Mouse (Mus musculus) midbrain, embryonic 13.5 days (tissue): ENCODE data around the gene Cstf2. TPM values are rescaled to one million over a fixed set of nuclear protein-coding genes. Genes with fewer than 3 reads are reported as not detected.

Experiments
- ATAC-seq: fragments of 200-750 bp; cut with Nextera tagmentation; 2 replicates; pipeline ENCODE4 v1.8.0; 2017; ENCODE audit warnings: mild to moderate bottlenecking, moderate TSS enrichment, moderate library complexity
- H3K27ac ChIP-seq: fragments of 300-500 bp; sonication (generic); 2 replicates; pipeline ENCODE4 v1.5.1; 2015; ENCODE audit warnings: inconsistent platforms, mild to moderate bottlenecking, moderate library complexity
- H3K27me3 ChIP-seq: fragments of 300-500 bp; sonication (generic); 2 replicates; pipeline ENCODE4 v1.6.1; 2015; ENCODE audit warnings: mild to moderate bottlenecking, inconsistent platforms
- H3K36me3 ChIP-seq: fragments of 300-500 bp; sonication (generic); 2 replicates; pipeline ENCODE4 v1.6.1; 2015; ENCODE audit warnings: mild to moderate bottlenecking, inconsistent platforms
- H3K4me1 ChIP-seq: fragments of 300-500 bp; sonication (generic); replicated peaks from 2 replicates; pipeline ENCODE4 v1.6.1; 2015; ENCODE audit warnings: inconsistent platforms
- H3K4me2 ChIP-seq: fragments of 300-500 bp; sonication (generic); replicated peaks from 2 replicates; pipeline ENCODE4 v1.6.1; 2015; ENCODE audit warnings: moderate library complexity, mild to moderate bottlenecking, inconsistent platforms
- H3K4me3 ChIP-seq: fragments of 300-500 bp; sonication (generic); replicated peaks from 2 replicates; pipeline ENCODE4 v1.5.1; 2015; ENCODE audit warnings: mild to moderate bottlenecking, inconsistent platforms
- H3K9ac ChIP-seq: fragments of 300-500 bp; sonication (generic); replicated peaks from 2 replicates; pipeline ENCODE4 v1.6.1; 2015; ENCODE audit warnings: mild to moderate bottlenecking, inconsistent platforms
- H3K9me3 ChIP-seq: fragments of 300-500 bp; sonication (generic); 2 replicates; pipeline ENCODE4 v1.6.1; 2016; ENCODE audit warnings: mild to moderate bottlenecking, inconsistent platforms
- WGBS: fragments of 180-500 bp; shearing (Covaris S2); methylation state at CpG from one replicate; pipeline ENCODE4 v1.1.7; 2015; 5-methylcytosine and 5-hydroxymethylcytosine counted together
- polyA plus RNA-seq: library from polyadenylated mRNA; unstranded; fragments of >200 nt; fragmentation: Nextera tagmentation; extraction: Ambion mirVana; gene quantifications from 2 replicates; pipeline ENCODE4 v1.2.1, GENCODE M21; 2015

Cstf2 gene
- 65.8 and 66.8 TPM in 2 replicates for polyA plus RNA-seq

DNA sequence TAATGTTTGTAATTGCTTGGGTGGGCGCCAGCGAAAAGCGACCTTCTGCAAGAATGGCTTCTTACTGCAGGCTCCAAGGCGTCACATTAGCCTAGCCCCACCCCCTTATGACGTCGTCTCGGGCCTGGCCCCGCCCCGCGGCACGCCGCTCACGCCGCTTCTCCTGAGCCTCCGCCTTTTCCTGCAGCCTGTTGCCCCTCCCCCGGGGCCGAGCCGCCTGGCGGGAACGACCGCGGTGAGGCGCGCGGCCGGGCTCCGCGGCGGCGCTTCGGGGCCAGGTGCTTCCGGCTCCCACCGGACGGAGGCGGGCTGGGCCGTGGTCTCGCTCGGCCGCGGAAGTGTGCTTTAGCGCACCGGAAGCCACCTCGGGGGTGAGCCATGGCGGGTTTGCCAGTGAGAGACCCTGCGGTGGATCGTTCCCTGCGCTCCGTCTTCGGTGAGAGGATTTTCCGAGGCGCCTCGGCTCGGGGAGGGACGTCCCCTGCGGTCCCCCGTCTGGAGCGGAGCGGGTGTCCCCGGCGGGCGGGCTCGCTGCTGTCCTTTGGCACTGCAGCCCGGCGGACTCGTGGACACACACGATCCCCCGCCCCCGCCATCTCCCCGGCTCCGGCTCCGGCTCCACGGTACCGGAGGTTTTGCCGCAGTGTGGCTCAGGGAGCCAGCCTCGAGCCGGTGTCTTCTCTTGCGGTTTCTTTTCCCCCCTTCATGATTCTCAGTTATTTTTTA is at the start of gene Cstf2:
Cstf2 (plus strand) TSS at position 201 of the 726 bp plus-strand sequence.
- peaks cover 9% of the 10 kb centered on the region; the same call in 1 of the 2 replicates for H3K4me1 ChIP-seq
- ATAC-seq = peak; percentile 98
- H3K4me2 ChIP-seq = peak within 1 kb of the TSS; percentile 52
- 21% methylated on average over 56 of the region's 77 CpGs for WGBS
- peak within 1 kb of the TSS; percentile 55 for H3K4me3 ChIP-seq
- peaks cover 12% of the 10 kb centered on the region; the same call in 1 of the 2 replicates for H3K36me3 ChIP-seq
- peaks cover 2% of the 10 kb centered on the region; the same call in 1 of the 2 replicates for H3K27me3 ChIP-seq
- H3K9ac ChIP-seq = peak within 1 kb of the TSS; percentile 75
- H3K9me3 ChIP-seq = no peaks in the 10 kb centered on the region
- peak within 1 kb of the TSS; percentile 88 for H3K27ac ChIP-seq

DNA sequence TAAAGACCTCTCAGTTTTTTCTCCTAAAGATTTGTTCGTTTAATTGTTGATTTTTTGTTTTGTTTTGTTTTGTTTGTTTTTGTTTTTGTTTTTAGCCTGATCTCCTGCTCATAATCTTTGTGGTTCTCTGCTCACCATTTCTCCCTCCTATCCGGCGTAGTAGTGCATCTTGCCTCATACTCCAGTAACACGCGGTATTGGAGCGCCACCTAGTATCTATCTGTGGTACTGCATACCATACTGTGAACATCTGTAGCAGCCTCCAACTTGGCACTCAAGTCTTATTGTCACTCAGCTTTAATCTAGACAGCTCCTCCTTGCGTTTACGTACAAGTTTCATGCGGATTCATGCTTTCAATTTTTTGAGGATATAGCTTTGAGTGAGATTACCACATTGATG is 40.0 kb upstream of the Cstf2 start:
- no peaks in the 10 kb centered on the region for H3K4me1 ChIP-seq
- H3K27ac ChIP-seq = no peak overlapping the region
- no peak overlapping the region for H3K4me3 ChIP-seq
- H3K9ac ChIP-seq = no peak overlapping the region
- peak; percentile 78; the same call in 1 of the 2 replicates for ATAC-seq
- no peaks in the 10 kb centered on the region for H3K9me3 ChIP-seq
- no peak overlapping the region for H3K4me2 ChIP-seq
- no peaks in the 10 kb centered on the region for H3K36me3 ChIP-seq
- 15% methylated on average over 9 of the region's 9 CpGs for WGBS
- H3K27me3 ChIP-seq = no peaks in the 10 kb centered on the region

DNA sequence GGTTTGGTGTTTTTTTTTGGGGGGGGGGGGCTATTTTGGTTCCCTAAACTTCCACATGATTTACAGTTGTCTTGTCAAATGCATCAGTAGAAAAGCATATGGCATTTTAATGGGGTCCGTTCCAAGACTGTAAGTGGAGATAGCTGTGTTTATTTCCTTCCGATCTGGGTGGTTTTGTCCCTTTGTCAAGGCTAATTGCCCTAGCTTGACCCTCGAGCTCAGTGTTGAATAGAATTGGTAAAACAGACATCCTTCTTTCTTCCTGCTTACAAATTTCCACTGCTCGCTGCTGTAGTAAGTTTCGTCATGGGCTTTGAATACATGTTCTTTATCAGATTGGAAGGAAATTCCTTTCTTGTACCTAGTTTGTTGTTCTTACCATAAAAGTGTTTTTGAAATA is 38.3 kb upstream of the Cstf2 start:
- Histone ChIP-seq H3K9ac (no peak overlapping the region), H3K9me3 (no peaks in the 10 kb centered on the region), H3K36me3 (no peaks in the 10 kb centered on the region), H3K27ac (no peak overlapping the region), H3K4me1 (no peaks in the 10 kb centered on the region), H3K27me3 (no peaks in the 10 kb centered on the region), H3K4me2 (no peak overlapping the region), H3K4me3 (no peak overlapping the region)
- WGBS = 63% methylated on average over 5 of the region's 5 CpGs
- ATAC-seq = no peak

DNA sequence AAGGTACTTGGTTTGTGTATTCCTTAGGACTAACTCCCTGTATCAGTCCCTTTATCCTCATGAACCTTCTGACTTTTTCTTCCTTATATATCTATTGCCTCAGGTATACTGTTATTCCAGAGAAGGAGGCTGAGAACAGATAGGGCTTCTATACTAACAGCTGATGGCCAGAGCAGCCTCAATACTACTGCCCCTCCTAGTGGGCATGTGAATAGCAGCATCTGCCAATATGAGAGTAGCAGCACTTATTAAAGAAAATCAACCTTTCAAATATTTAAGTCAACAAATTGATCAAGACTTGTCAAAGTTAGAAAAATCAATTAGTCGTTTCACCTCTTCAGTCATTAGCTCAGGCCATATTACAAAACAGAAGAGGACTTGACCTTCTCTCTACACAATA is 10.0 kb upstream of the Cstf2 start:
- Histone ChIP-seq H3K9ac (no peak overlapping the region), H3K4me2 (no peak overlapping the region), H3K4me3 (no peak overlapping the region), H3K27ac (no peak overlapping the region), H3K9me3 (no peaks in the 10 kb centered on the region), H3K4me1 (no peaks in the 10 kb centered on the region), H3K36me3 (no peaks in the 10 kb centered on the region), H3K27me3 (peaks cover 4% of the 10 kb centered on the region; the same call in 1 of the 2 replicates)
- no peak for ATAC-seq
- WGBS = 77% methylated on average over 1 of the region's 1 CpGs

DNA sequence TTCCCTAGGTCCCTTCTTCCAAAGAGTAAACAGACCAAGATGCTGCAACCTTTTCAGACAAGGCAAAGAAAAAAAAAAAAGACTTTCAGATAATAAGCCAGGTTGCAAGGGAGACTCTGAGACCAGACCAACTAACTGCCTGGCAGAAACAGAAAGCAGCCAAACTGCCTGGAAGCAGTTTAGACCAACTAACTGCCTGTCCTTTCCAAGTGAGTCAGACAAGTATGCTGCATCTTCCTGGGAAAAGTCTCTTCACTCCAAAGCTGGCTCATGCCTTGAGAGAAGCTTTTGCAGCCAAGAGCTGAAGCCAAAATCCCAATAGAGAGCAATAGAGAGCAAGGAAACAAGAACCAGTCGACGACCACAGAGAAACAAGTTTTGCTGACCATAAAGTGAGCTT is 2.1 kb upstream of the Cstf2 start:
- Histone ChIP-seq H3K9me3 (no peaks in the 10 kb centered on the region), H3K4me2 (no peak overlapping the region), H3K27me3 (peaks cover 6% of the 10 kb centered on the region; the same call in 1 of the 2 replicates), H3K4me1 (peaks cover 9% of the 10 kb centered on the region; the same call in 1 of the 2 replicates), H3K27ac (no peak overlapping the region), H3K4me3 (no peak overlapping the region), H3K36me3 (peaks cover under 1% of the 10 kb centered on the region; the same call in 1 of the 2 replicates), H3K9ac (no peak overlapping the region)
- ATAC-seq = no peak
- WGBS = 90% methylated on average over 2 of the region's 2 CpGs

DNA sequence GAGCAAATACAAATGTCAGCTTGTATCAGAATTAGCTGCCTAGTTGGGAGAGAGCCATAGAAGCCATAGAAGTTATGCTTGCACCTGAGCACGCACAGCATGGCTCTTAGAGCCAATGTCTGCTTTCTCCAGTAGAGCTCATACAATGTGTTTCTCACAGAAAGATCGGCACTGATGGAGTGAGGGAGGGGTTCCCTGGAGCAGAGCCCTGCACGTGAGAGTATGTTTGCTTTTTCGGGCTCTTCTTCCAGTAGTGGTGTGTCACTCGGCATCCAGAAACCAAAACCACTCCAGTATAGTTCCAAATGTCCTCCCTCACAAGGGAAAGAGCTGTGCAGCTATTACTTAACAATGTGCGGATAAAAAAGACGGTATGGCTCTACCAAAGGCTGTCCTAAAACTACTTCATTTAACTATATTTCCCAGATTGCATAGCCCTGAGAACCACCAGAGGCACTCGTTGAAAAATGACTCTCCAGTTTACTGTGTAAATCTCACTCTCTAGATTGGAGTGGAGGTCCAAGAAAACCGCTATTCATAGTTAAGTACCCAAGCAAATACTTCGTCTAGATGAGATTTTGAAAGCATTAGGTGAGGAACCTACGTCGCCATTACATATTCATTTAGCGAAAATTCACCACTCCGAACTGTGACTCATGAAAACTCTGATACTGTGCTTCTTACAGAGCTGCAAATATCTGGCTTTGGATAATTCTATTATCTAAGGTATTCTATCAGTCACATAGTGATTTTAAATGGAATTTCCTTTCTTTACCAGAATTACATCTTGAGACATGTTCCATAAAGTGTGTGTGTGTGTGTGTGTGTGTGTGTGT is 729 bp upstream of the Cstf2 start:
- H3K36me3 ChIP-seq = peaks cover 11% of the 10 kb centered on the region; the same call in 1 of the 2 replicates
- H3K4me1 ChIP-seq = peaks cover 9% of the 10 kb centered on the region; the same call in 1 of the 2 replicates
- peak overlapping the region; percentile 35 for H3K4me2 ChIP-seq
- H3K4me3 ChIP-seq = peak overlapping the region; percentile 55
- 75% methylated on average over 14 of the region's 14 CpGs for WGBS
- peaks cover 6% of the 10 kb centered on the region; the same call in 1 of the 2 replicates for H3K27me3 ChIP-seq
- no peaks in the 10 kb centered on the region for H3K9me3 ChIP-seq
- no peak overlapping the region for H3K9ac ChIP-seq
- peak overlapping the region; percentile 88 for H3K27ac ChIP-seq
- ATAC-seq = no peak; the same call in 1 of the 2 replicates

DNA sequence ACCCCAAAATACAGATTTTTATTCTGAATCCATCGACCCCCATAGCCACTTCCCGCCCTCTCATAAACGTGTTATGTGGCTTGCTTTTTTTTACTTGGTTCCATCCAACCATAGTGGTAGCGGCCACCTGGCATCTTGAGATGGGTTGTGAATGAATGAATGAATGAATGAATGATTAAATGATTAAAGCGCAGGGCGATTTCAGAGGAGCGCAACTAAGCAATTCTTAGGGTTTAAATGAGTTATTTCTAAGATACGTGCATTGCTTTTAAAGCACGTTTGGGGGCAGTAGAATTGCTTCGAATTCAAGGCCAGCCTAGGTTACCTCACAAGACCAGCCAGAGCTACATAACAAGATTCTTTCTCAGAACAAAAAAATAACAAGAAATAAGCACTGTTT is 777 bp downstream of the Cstf2 start:
- H3K27ac ChIP-seq = peak overlapping the region; percentile 88
- ATAC-seq = 0 out of 2 replicates have a peak, but pooled peaks have one; percentile 5
- WGBS = 25% methylated on average over 10 of the region's 10 CpGs
- H3K9me3 ChIP-seq = no peaks in the 10 kb centered on the region
- peaks cover 9% of the 10 kb centered on the region; the same call in 1 of the 2 replicates for H3K4me1 ChIP-seq
- H3K36me3 ChIP-seq = peaks cover 17% of the 10 kb centered on the region; the same call in 1 of the 2 replicates
- peak overlapping the region; percentile 52 for H3K4me2 ChIP-seq
- H3K9ac ChIP-seq = peak overlapping the region; percentile 75
- H3K27me3 ChIP-seq = peaks cover 5% of the 10 kb centered on the region; the same call in 1 of the 2 replicates
- H3K4me3 ChIP-seq = peak overlapping the region; percentile 55

DNA sequence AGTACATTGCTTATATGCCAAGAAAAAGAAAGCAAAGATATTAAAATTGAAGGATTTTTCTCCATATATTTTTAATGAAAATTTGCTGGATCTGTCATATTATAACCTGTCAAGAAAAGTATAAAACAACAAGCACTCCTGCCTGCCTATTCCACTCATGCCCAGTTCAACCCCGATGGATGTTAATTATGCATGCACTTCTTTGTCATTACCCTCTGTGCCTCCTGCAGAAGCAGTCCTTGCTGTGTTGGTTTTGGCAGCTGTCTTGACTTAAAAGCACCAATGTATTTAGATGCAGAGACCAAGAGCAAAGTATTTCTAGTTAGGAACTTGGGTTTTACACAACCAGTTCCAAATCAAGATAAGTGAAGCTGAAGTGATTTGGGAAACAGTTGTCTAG is 26.5 kb downstream of the Cstf2 start:
- Histone ChIP-seq H3K27ac (no peak overlapping the region), H3K4me1 (no peaks in the 10 kb centered on the region), H3K36me3 (peaks cover 25% of the 10 kb centered on the region), H3K4me2 (no peak overlapping the region), H3K9ac (no peak overlapping the region), H3K27me3 (peaks cover 3% of the 10 kb centered on the region; the same call in 1 of the 2 replicates), H3K9me3 (no peaks in the 10 kb centered on the region), H3K4me3 (no peak overlapping the region)
- WGBS = 48% methylated on average over 1 of the region's 1 CpGs
- no peak for ATAC-seq

DNA sequence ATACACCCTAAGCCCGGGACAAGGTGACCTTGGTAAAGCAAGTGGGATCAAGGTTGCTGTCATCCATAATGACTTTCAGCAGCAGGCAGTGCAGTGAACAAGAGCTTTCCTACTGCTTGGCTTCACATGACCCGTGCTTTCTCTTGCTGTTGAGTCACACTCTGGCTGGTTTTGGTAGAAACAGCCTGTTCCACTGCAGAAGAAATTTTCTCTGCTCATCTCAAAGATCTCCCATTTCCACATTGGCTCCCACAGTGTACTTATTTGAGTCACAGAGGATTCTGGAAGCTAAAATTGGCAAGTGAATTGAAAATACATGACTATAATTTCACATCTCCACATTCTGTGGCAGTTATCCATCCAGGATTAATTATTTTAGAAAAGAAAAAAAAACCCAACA is 43.7 kb downstream of the Cstf2 start:
- Histone ChIP-seq H3K4me1 (no peaks in the 10 kb centered on the region), H3K27ac (no peak overlapping the region), H3K9ac (no peak overlapping the region), H3K9me3 (no peaks in the 10 kb centered on the region), H3K4me2 (no peak overlapping the region), H3K27me3 (no peaks in the 10 kb centered on the region), H3K4me3 (no peak overlapping the region), H3K36me3 (no peaks in the 10 kb centered on the region)
- 82% methylated on average over 2 of the region's 2 CpGs for WGBS
- no peak for ATAC-seq

DNA sequence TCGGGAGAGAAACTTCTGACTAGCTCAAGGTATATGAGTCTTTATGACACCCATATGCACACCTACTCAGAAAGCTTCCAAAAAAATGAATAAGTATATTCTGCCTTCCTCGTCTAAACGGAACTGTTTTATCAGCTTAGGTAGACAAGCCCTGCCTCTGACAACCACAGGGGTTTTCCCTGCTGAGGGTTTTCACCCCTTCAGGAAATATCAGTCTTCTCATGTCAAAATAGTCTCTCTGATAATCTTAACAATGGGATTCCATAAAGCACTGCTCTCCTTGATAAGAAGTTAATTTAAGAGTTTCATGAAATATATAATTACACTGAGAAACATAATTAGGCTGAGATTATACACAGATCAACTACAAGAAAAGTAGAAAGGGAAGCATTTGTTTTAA is 52.8 kb downstream of the Cstf2 start:
- Histone ChIP-seq H3K36me3 (no peaks in the 10 kb centered on the region), H3K4me3 (no peak overlapping the region), H3K27me3 (no peaks in the 10 kb centered on the region), H3K9ac (no peak overlapping the region), H3K4me2 (no peak overlapping the region), H3K27ac (no peak overlapping the region), H3K4me1 (no peaks in the 10 kb centered on the region), H3K9me3 (no peaks in the 10 kb centered on the region)
- WGBS = 92% methylated on average over 3 of the region's 3 CpGs
- ATAC-seq = no peak

DNA sequence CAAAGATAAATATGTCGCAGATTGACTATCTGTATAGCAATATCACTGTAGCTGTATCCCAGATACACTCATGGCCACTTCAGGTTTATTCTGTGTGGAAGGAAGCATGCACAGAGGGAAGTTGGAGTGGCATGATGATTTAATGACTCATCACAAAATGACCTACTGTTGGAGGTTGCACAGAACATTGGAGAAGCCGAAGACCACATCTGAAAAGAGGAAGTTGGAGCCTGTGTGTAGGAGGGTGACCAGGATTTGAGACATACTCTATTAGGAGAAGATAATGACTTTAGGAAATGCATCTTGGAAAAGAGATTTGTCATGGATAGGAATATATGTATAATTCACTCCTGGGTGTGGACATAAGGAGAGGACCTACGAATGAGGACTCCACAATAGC is 57.4 kb downstream of the Cstf2 start:
- Histone ChIP-seq H3K27ac (no peak overlapping the region), H3K4me2 (no peak overlapping the region), H3K4me3 (no peak overlapping the region), H3K9me3 (no peaks in the 10 kb centered on the region), H3K9ac (no peak overlapping the region), H3K4me1 (no peaks in the 10 kb centered on the region), H3K36me3 (no peaks in the 10 kb centered on the region), H3K27me3 (no peaks in the 10 kb centered on the region)
- ATAC-seq = no peak
- WGBS = 70% methylated on average over 3 of the region's 3 CpGs

DNA sequence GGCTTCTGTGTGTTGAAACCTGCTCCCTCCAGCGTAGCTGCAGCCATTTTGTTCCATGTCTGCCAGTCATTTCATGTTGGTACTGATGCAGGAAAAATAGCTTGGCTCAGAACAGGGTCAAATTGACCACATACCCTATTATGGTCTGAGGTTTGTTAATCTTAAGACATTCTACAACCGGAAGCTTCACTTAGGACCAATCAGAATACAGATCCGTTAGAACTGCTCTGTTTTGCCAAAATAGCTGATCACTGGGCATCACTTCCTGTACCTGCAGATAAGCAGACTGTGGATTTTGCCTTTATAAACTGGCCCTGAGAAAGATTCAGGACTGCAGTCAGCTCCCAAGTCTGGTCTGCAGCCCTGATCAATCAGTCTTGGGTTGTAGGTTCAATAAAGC is 69.6 kb downstream of the Cstf2 start:
- no peaks in the 10 kb centered on the region for H3K9me3 ChIP-seq
- no peaks in the 10 kb centered on the region for H3K4me1 ChIP-seq
- no peak overlapping the region for H3K27ac ChIP-seq
- no peak for ATAC-seq
- WGBS = 78% methylated on average over 3 of the region's 3 CpGs
- no peaks in the 10 kb centered on the region for H3K36me3 ChIP-seq
- no peak overlapping the region for H3K9ac ChIP-seq
- no peak overlapping the region for H3K4me2 ChIP-seq
- H3K4me3 ChIP-seq = no peak overlapping the region
- peaks cover 32% of the 10 kb centered on the region; the same call in 1 of the 2 replicates for H3K27me3 ChIP-seq
